ENCODE assay signal across 15 mouse cellular contexts in the genomic region with DNA sequence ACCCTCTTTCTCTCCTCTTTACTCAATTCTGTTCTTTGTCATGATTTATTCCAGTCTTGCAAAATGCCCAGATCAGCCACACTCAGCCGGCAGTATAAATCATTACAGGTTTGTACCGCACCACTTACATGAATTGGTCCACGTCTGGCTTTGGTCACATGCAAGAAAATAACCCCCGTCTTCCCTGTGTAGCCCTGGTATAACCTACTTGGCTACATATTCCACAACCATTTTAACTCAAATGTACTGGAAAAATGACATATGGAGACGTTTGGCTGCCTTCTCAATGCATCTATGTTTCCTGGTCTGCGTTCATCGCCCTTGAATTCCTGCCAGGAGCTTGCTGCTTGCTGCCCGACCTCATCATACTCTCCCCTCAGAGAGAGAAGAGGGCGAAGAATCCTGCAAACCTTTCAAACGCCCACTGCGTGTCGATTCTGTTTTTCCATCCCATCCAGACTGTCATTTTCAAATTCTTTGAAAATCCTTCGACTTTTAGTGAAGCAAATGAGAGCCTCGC. TPM values are rescaled to one million over a fixed set of nuclear protein-coding genes. Genes with fewer than 3 reads are reported as not detected.
DNase-seq lines count a peak whose midpoint lies in the region; ATAC-seq and TF ChIP-seq lines count a peak whose summit lies in the region.
"Had no signal": no experiment of that assay in that cellular context is flagged by ENCODE, and none has a peak within 500 bp of the region (broad histone marks: within the 10 kb centered on the region; RNA-seq: fewer than 3 reads in every experiment).

No protein-coding gene starts in this region.

- no peak for ATAC-seq in cerebellum, adult (ENCODE audit: insufficient number of reproducible peaks, low FRiP score, low TSS enrichment)
- no peak for ATAC-seq in limb, embryonic 14.5 days (ENCODE audit: low FRiP score, low read depth)
- ATAC-seq: liver, postnatal 0 days had no signal

- no peak for TF ChIP-seq POLR2A in limb, embryonic 14.5 days (IDR thresholded peaks at IDR 0.05; ENCODE audit: borderline replicate concordance, extremely low read depth, insufficient read depth, insufficient read length)
- TF ChIP-seq POLR2A in embryonic fibroblast, embryonic 13.5 days (IDR thresholded peaks at IDR 0.05; ENCODE audit: low read depth, low read length): no peak

- no peak overlapping the region for H3K4me2 ChIP-seq in limb, embryonic 14.5 days (replicated peaks; ENCODE audit: low read depth, low read length, severe bottlenecking)
- H3K4me2 ChIP-seq: heart, embryonic 15.5 days; neural tube, embryonic 12.5 days had no signal

- TF ChIP-seq CTCF in embryonic fibroblast, embryonic 13.5 days (IDR thresholded peaks at IDR 0.05; ENCODE audit: borderline replicate concordance, insufficient read depth, low read length): no peak

- 0 out of 2 replicates have a peak overlapping the region, but pooled peaks have one; percentile 3 for H3K27ac ChIP-seq in limb, embryonic 14.5 days (replicated peaks; ENCODE audit: low read depth, low read length)
- no peak overlapping the region for H3K27ac ChIP-seq in limb, embryonic 10.5 days
- peak overlapping the region; percentile 15; the same call in 1 of the 2 replicates for H3K27ac ChIP-seq in embryonic fibroblast, embryonic 13.5 days (ENCODE audit: insufficient read depth, low read length)
- H3K27ac ChIP-seq: heart, embryonic 15.5 days; neural tube, embryonic 12.5 days had no signal

- H3K9me3 ChIP-seq in limb, embryonic 14.5 days (ENCODE audit: control insufficient read depth, low read length): no peaks in the 10 kb centered on the region
- H3K9me3 ChIP-seq in limb, embryonic 10.5 days (replicated peaks): no peaks in the 10 kb centered on the region
- H3K9me3 ChIP-seq: heart, embryonic 15.5 days; neural tube, embryonic 12.5 days had no signal

- H3K9ac ChIP-seq in limb, embryonic 14.5 days (ENCODE audit: low read depth, low read length, severe bottlenecking): no peak overlapping the region
- H3K9ac ChIP-seq: heart, embryonic 15.5 days; liver, postnatal 0 days; neural tube, embryonic 12.5 days had no signal

- DNase-seq in cerebellum, adult 11 months: peak; percentile 7
- DNase-seq in limb, embryonic 14.5 days (ENCODE audit: low spot score): peak; percentile 30
- no peak for DNase-seq in limb, embryonic 10.5 days (ENCODE audit: low spot score)
- DNase-seq in cerebellum, adult 11-12 months: peak; percentile 12
- DNase-seq in urinary bladder, adult 2 months (ENCODE audit: low spot score): no peak
- DNase-seq in urinary bladder, postnatal 25 days (ENCODE audit: low spot score): no peak
- DNase-seq: kidney, adult 18-20 months; liver, postnatal 0 days; retina, postnatal 1 day; thymus, adult 18-20 months had no signal

- no peaks in the 10 kb centered on the region for H3K27me3 ChIP-seq in limb, embryonic 14.5 days (ENCODE audit: control insufficient read depth, insufficient read depth, low read length)
- H3K27me3 ChIP-seq in limb, embryonic 10.5 days (ENCODE audit: low read depth, poor library complexity, severe bottlenecking): 0 out of 2 replicates have a peak, but pooled peaks cover 6% of the 10 kb centered on the region
- H3K27me3 ChIP-seq: neural tube, embryonic 12.5 days had no signal

- 61% methylated on average over 14 of the region's 14 CpGs for WGBS in limb, embryonic 14.5 days
- 87% methylated on average over 14 of the region's 14 CpGs for WGBS in limb, embryonic 10.5 days

- no peaks in the 10 kb centered on the region for H3K4me1 ChIP-seq in limb, embryonic 14.5 days (ENCODE audit: control insufficient read depth, insufficient read depth, low read length)
- H3K4me1 ChIP-seq in limb, embryonic 10.5 days: 0 out of 2 replicates have a peak, but pooled peaks cover 6% of the 10 kb centered on the region
- H3K4me1 ChIP-seq in embryonic fibroblast, embryonic 13.5 days (ENCODE audit: control insufficient read depth, insufficient read depth, low read length): 0 out of 2 replicates have a peak, but pooled peaks cover 3% of the 10 kb centered on the region
- H3K4me1 ChIP-seq: megakaryocyte, embryonic 14.5 days; neural tube, embryonic 12.5 days had no signal

- no peaks in the 10 kb centered on the region for H3K36me3 ChIP-seq in limb, embryonic 14.5 days (ENCODE audit: control insufficient read depth, insufficient read depth, low read length)
- no peaks in the 10 kb centered on the region for H3K36me3 ChIP-seq in limb, embryonic 10.5 days
- H3K36me3 ChIP-seq: heart, embryonic 15.5 days; neural tube, embryonic 12.5 days had no signal

- no peak overlapping the region for H3K4me3 ChIP-seq in limb, embryonic 14.5 days (replicated peaks; ENCODE audit: low read length)
- H3K4me3 ChIP-seq in limb, embryonic 10.5 days: no peak overlapping the region
- H3K4me3 ChIP-seq in embryonic fibroblast, embryonic 13.5 days (ENCODE audit: insufficient read depth, low read length): no peak overlapping the region
- H3K4me3 ChIP-seq: heart, embryonic 15.5 days; megakaryocyte, embryonic 14.5 days; neural tube, embryonic 12.5 days had no signal

RNA-seq across cellular contexts. Expression of a gene that starts 24.7 kb away (rescaled TPM):
- polyA plus RNA-seq in limb, embryonic 14.5 days (2012; rRNA removed): 2.0 and 2.2 TPM in 2 replicates
- 1.0 and 1.9 TPM in 2 replicates for polyA plus RNA-seq in limb, embryonic 14.5 days (2014; fragmentation: Nextera tagmentation; extraction: Ambion mirVana)
- 0.06 TPM in 1 of 2 replicates, not detected in the other for polyA plus RNA-seq in limb, embryonic 10.5 days (2016; fragmentation: Nextera tagmentation; extraction: Ambion mirVana)
- 1.4 and 2.5 TPM in 2 replicates for polyA plus RNA-seq in embryonic fibroblast, embryonic 13.5 days (2011; ENCODE audit: insufficient read length, low read depth, missing spikeins)
- polyA plus RNA-seq in urinary bladder, adult 2 months (2012; rRNA removed): 43.0 and 78.3 TPM in 2 replicates

RNA-seq across cellular contexts. Expression of a gene that starts 52.0 kb away (rescaled TPM):
- polyA plus RNA-seq in limb, embryonic 14.5 days (2012; rRNA removed): 223 and 266 TPM in 2 replicates
- polyA plus RNA-seq in limb, embryonic 14.5 days (2014; fragmentation: Nextera tagmentation; extraction: Ambion mirVana): 456 and 476 TPM in 2 replicates
- polyA plus RNA-seq in limb, embryonic 10.5 days (2016; fragmentation: Nextera tagmentation; extraction: Ambion mirVana): 933 and 1,138 TPM in 2 replicates
- 260 and 321 TPM in 2 replicates for polyA plus RNA-seq in embryonic fibroblast, embryonic 13.5 days (2011; ENCODE audit: insufficient read length, low read depth, missing spikeins)
- polyA plus RNA-seq in urinary bladder, adult 2 months (2012; rRNA removed): 85.8 and 88.0 TPM in 2 replicates

Comparison
In these comparisons a context has a peak if more than half of its experiments do, and no peak if none do; other contexts are left out.
1. DNase-seq: peak in cerebellum, adult 11 months (single experiment), limb, embryonic 14.5 days (single experiment) and cerebellum, adult 11-12 months (single experiment); none in limb, embryonic 10.5 days (single experiment), urinary bladder, adult 2 months (single experiment) and urinary bladder, postnatal 25 days (single experiment).
2. RNA of a gene that starts 24.7 kb away (polyA plus RNA-seq): 43.0 to 78.3 TPM in urinary bladder, adult 2 months; 1.4 to 2.5 TPM in embryonic fibroblast, embryonic 13.5 days, 1.0 to 2.2 TPM in limb, embryonic 14.5 days and 0.06 TPM in limb, embryonic 10.5 days; every median in the first group is over 10 times any median in the second.